Comparison of ENCODE assay signal across 1 mouse cellular context in the genomic region with DNA sequence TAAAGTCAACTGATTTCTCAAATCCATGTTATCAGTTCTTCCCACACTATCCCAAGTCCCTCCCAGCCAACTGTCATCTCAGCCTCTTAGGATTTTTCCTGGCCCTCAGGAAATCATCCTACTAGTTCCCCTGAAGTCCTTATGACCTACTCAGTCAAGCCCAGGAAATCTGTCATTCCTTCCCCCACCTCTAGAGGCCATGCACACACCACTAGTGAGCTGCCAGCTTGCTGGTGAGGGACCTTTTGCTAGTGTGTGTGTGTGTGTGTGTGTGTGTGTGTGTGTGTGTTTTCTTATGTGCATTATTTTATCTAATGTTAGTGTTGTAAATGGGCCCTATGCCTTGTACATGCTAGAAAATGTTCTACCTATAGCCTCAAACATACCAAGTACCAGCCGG.
TF ChIP-seq lines count a peak whose summit lies in the region.

No protein-coding gene starts in this region.

TF ChIP-seq in CH12.LX, 34 proteins besides CTCF, POLR2A, EP300 and RAD21 (continued from another document):
- TF ChIP-seq CHD2 (IDR thresholded peaks at IDR 0.05; ENCODE audit: low read length) = no peak
